Mouse (Mus musculus): ENCODE data around the gene Lysmd3.

The Lysmd3 gene

DNA sequence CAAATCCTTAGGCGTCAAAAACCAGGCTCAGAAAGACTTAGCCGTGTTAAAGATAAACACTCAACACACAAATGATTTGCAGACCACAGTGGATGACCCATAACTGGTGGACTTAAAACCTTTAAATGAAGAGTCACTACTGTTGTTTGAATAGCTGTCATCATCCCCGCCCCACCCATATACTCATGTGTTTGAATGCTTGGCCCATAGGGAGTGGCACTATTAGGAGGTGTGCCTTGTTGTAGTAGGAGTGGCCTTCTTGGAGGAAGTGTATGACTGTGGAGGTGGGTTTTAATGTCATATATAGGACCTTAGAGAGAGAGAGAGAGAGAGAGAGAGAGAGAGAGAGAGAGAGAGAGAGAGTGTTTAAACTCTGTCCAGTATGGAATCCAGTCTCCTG lies 25.6 kb downstream of the Lysmd3 start:
- DNase-seq: no peak

DNA sequence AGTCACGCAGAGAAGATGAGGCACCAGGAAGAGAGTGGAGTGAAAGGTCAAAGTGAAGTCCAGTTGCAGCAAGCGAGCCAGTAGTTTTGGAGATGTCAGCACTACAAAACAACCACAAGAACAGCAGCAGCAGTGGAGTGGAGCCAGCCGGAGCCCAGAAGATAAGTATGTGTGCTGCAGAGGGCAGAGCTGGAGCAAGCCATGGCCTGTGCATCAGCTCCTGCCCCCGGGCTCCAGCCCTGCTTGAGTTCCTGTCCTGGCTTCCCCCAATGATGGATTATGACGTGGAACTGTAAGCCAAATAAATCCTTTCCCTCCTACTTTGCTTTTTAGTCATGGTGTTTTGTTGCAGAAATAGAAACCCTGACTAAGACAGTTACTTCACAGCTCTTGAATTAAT lies 26.8 kb downstream of the Lysmd3 start:
- DNase-seq: no peak

GRCm38 (mm10) chr13:81684884-81685283 lies 27.4 kb downstream of the Lysmd3 start:
- DNase-seq: no peak

- no peak for DNase-seq
Observed at GRCm38 (mm10) chr13:81689587-81689986, 32.1 kb downstream of the Lysmd3 start.

- peak; percentile 26 for DNase-seq
Observed at GRCm38 (mm10) chr13:81690477-81690876, 33.0 kb downstream of the Lysmd3 start.

GRCm38 (mm10) chr13:81691606-81692005 lies 34.1 kb downstream of the Lysmd3 start:
- no peak for DNase-seq

GRCm38 (mm10) chr13:81694446-81694845 lies 37.0 kb downstream of the Lysmd3 start:
- no peak for DNase-seq

GRCm38 (mm10) chr13:81703148-81703547 lies 45.7 kb downstream of the Lysmd3 start:
- no peak for DNase-seq

DNA sequence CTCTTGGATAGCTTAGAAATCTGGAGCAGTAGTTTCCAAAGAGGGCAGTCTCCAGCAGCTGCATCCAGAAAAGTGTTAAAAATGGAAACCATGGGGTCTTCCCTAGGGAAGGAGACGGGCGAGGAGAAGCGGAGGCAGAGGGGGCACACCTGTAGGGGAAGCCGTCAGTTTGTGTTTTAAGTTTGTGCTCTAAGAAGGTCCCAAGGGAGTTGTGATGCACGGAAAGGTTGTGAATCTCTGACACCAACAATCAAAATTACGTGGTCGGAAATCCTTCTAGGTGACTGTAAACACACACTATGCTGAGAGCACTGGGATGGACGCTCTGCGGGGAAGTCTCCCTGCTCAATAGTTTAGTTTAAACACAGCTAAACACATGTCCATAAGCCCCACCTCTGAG lies 46.2 kb downstream of the Lysmd3 start:
- DNase-seq: no peak

GRCm38 (mm10) chr13:81706311-81706710 lies 48.8 kb downstream of the Lysmd3 start:
- DNase-seq: no peak

GRCm38 (mm10) chr13:81709805-81710204 lies 52.3 kb downstream of the Lysmd3 start:
- DNase-seq: no peak

- DNase-seq: peak; percentile 13
Observed at GRCm38 (mm10) chr13:81710266-81710665, 52.8 kb downstream of the Lysmd3 start.

DNA sequence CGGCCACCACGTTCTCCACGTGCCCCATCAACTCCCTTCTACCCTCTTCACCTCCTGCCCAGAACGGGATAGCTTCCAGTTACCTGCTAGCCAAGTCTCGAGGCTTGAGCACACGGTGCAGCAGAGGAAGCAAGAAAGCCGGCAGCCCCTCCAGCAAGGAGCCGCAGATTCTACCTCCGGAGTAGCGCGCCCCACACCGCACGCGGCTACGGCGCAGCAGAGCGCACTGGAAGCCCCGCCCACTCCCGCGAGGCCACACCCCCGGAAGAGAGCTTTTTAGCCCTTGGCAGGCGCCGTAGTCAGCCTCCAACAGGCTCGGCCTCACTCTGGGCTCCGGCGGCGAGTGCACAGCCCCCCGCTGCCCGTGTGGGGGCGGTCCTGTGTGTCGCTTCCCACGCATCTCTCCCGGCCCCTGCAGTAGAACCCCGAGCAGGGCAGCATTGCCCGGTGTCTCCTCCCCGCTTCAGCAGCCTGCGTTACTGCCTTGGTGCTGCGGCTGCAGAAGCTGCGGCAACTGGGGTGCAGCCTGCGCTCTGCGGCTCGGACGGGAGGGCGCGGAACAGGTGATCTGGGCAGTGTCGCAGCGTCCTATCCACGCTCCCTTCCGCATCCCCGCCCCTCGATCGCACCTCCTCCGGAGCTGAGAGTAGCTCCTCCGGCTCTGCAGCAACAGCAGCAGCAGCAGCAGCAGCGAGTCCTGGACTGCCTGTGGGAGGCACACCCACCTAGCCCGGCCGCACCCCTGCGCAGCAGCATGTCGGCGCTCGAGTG lies 53.5 kb downstream of the Lysmd3 start, which contains the start of the genes Polr3g and Mblac2:
Gene Polr3g (minus strand): TSS at position 239 of the 771 bp plus-strand sequence.
Gene Mblac2 (plus strand): TSS at position 567 of the 771 bp plus-strand sequence.
- peak; percentile 99 for DNase-seq

GRCm38 (mm10) chr13:81711546-81712371 lies 54.3 kb downstream of the Lysmd3 start:
- DNase-seq: peak; percentile 55

DNA sequence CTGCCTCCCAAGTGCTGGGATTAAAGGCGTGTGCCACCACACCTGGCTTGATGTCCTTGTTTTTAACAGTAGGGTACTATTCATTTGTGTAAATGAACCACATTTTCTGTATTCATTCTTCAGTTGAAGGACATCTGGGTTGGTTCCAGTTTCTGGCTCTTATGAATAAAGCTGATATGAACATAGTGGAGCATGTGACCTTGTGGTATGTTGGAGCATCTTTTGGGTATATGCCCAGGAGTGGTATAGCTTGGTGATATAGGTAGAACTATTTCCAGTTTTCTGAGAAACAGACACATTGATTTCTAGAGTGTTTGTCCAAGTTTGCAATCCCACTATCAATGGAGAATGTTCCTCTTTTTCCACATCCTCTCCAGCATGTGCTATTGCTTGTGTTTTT lies 56.4 kb downstream of the Lysmd3 start:
- DNase-seq: no peak

Data from thymus, postnatal 14 days (tissue).